In genomic region chr7:130174525-130174924, GRCm38 (mm10) we compare ENCODE assay signal across 9 mouse cellular contexts.
DNase-seq lines count a peak whose midpoint lies in the region; ATAC-seq and TF ChIP-seq lines count a peak whose summit lies in the region.
"Had no signal": no experiment of that assay in that cellular context is flagged by ENCODE, and none has a peak within 500 bp of the region (broad histone marks: within the 10 kb centered on the region; RNA-seq: fewer than 3 reads in every experiment).

No protein-coding gene starts in this region.

- peak overlapping the region; percentile 63 for H3K27ac ChIP-seq in limb, embryonic 13.5 days
- peak overlapping the region; percentile 65 for H3K27ac ChIP-seq in stomach, postnatal 0 days (replicated peaks)
- H3K27ac ChIP-seq in midbrain, embryonic 11.5 days (ENCODE audit: low read depth, low read length) = no peak overlapping the region

- TF ChIP-seq CTCF in stomach, postnatal 0 days (IDR thresholded peaks at IDR 0.05; ENCODE audit: low read depth) = peak; percentile 49; the same call in 1 of the 2 replicates

- intact Hi-C loops in left cerebral cortex, postnatal 14 days (cut with DNase I) = no loop called here

- no peak overlapping the region for H3K4me3 ChIP-seq in limb, embryonic 13.5 days
- H3K4me3 ChIP-seq in stomach, postnatal 0 days (ENCODE audit: low read depth, low read length) = no peak overlapping the region
- no peak overlapping the region for H3K4me3 ChIP-seq in midbrain, embryonic 11.5 days (ENCODE audit: low read depth, low read length)

- H3K27me3 ChIP-seq in limb, embryonic 13.5 days = no peaks in the 10 kb centered on the region
- no peaks in the 10 kb centered on the region for H3K27me3 ChIP-seq in stomach, postnatal 0 days (ENCODE audit: control insufficient read depth, insufficient read depth, low read length)
- H3K27me3 ChIP-seq in midbrain, embryonic 11.5 days (ENCODE audit: control insufficient read depth, insufficient read depth, low read length) = no peaks in the 10 kb centered on the region

- no peak overlapping the region for H3K9ac ChIP-seq in limb, embryonic 13.5 days
- H3K9ac ChIP-seq in stomach, postnatal 0 days (ENCODE audit: low read length) = no peak overlapping the region
- no peak overlapping the region for H3K9ac ChIP-seq in midbrain, embryonic 11.5 days (ENCODE audit: low read length)

- H3K4me1 ChIP-seq in limb, embryonic 13.5 days = peaks cover 32% of the 10 kb centered on the region
- 0 out of 2 replicates have a peak, but pooled peaks cover 2% of the 10 kb centered on the region for H3K4me1 ChIP-seq in stomach, postnatal 0 days (replicated peaks; ENCODE audit: control insufficient read depth, insufficient read depth)
- H3K4me1 ChIP-seq in midbrain, embryonic 11.5 days (ENCODE audit: control insufficient read depth, insufficient read depth, low read length) = no peaks in the 10 kb centered on the region

- ATAC-seq in limb, embryonic 13.5 days (ENCODE audit: low FRiP score, low read depth) = no peak
- peak; percentile 40; the same call in 1 of the 2 replicates for ATAC-seq in stomach, postnatal 0 days (ENCODE audit: low FRiP score, low TSS enrichment)
- no peak for ATAC-seq in midbrain, embryonic 11.5 days (ENCODE audit: low FRiP score)
- ATAC-seq: midbrain, embryonic 16.5 days had no signal

- H3K4me2 ChIP-seq in limb, embryonic 13.5 days (replicated peaks) = no peak overlapping the region
- no peak overlapping the region for H3K4me2 ChIP-seq in stomach, postnatal 0 days (replicated peaks; ENCODE audit: low read depth)
- H3K4me2 ChIP-seq in midbrain, embryonic 11.5 days = no peak overlapping the region

- TF ChIP-seq EP300 in stomach, postnatal 0 days (optimal IDR thresholded peaks at IDR 0.05) = no peak

- H3K9me3 ChIP-seq in limb, embryonic 13.5 days = no peaks in the 10 kb centered on the region
- no peaks in the 10 kb centered on the region for H3K9me3 ChIP-seq in stomach, postnatal 0 days (ENCODE audit: control insufficient read depth, low read length)
- no peaks in the 10 kb centered on the region for H3K9me3 ChIP-seq in midbrain, embryonic 11.5 days (ENCODE audit: control insufficient read depth, low read length)

- peaks cover 95% of the 10 kb centered on the region for H3K36me3 ChIP-seq in limb, embryonic 13.5 days
- H3K36me3 ChIP-seq in stomach, postnatal 0 days (ENCODE audit: control insufficient read depth, insufficient read depth, low read length) = peaks cover 21% of the 10 kb centered on the region
- H3K36me3 ChIP-seq in midbrain, embryonic 11.5 days (ENCODE audit: control insufficient read depth, insufficient read depth, low read length) = peaks cover 18% of the 10 kb centered on the region

- 48% methylated on average over 7 of the region's 7 CpGs for WGBS in limb, embryonic 13.5 days
- WGBS in stomach, postnatal 0 days = 29% methylated on average over 7 of the region's 7 CpGs
- WGBS in midbrain, embryonic 11.5 days = 82% methylated on average over 7 of the region's 7 CpGs

- DNase-seq in left cerebral cortex, postnatal 14 days (ENCODE audit: low spot score in 2 of 2) = peak; percentile 7 to 9
- no peak for DNase-seq in left cerebral cortex, adult 11 months (ENCODE audit: low spot score)
- peak; percentile 37 for DNase-seq in gastrocnemius, postnatal 10 days
- no peak for DNase-seq in stomach, postnatal 0 days (ENCODE audit: low spot score)
- no peak for DNase-seq in layer of hippocampus, adult 9-11 months
- no peak for DNase-seq in midbrain, embryonic 11.5 days (ENCODE audit: low spot score, missing footprints)
- DNase-seq: kidney, adult 18-20 months had no signal

Comparison
In these comparisons a context has a peak if more than half of its experiments do, and no peak if none do; other contexts are left out.
1. DNase-seq: peak in left cerebral cortex, postnatal 14 days (2 of 2) and gastrocnemius, postnatal 10 days (single experiment); none in left cerebral cortex, adult 11 months (single experiment), stomach, postnatal 0 days (single experiment), layer of hippocampus, adult 9-11 months (single experiment) and midbrain, embryonic 11.5 days (single experiment).